Mouse (Mus musculus) testis, adult 2 months (tissue): ENCODE measurements around the gene Erc2.

ENCODE experiments used
- CTCF ChIP-seq: fragments of 200-500 bp; IDR thresholded peaks from 2 replicates; pipeline ENCODE4 v1.5.1; 2012; ENCODE audit warnings: low read depth, mild to moderate bottlenecking, inconsistent platforms, low read length, moderate library complexity; ENCODE audit not compliant: control insufficient read depth, insufficient read depth, insufficient replicate concordance
- POLR2A ChIP-seq: fragments of 200-500 bp; IDR thresholded peaks from 2 replicates; pipeline ENCODE4 v1.6.1; 2012; ENCODE audit warnings: low read depth, mild to moderate bottlenecking, inconsistent platforms, low read length, moderate library complexity; ENCODE audit not compliant: control insufficient read depth

DNA sequence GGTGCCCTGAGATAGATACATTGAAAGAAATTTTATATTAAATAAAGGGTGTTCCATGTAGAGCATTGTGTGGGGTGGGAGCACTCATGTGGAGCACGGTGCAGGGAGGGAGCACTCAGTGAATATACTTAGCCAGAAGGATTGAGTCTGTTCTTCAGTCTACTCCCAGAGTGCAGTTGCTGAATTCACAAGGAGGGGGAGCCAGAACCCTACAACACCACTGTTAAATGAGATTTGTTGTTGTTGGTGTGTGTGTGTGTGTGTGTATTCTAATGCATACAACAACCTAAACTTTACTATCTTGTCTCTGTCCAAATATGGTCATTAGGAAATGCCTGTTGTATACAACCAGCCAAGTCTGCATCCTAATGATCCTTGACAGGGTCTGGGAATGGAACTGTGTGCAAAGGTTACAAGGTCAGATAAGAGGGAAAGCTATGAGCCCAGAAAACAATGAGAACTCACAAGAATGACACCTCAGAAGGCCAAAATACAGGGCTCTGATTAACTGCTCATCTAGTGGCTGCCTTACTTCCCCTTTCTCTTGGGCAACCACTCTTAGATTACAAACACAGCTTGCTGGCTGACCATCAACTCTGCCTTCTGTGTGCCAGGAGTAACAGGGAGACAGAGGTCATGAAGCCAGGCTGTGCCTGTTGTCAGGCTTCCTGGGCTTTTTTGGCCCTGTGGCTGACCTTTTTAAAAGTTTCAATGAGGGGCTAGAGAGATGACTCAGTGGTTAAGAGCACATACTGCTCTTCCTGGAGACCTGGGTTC lies 661.3 kb downstream of the Erc2 start:
- no peak for TF ChIP-seq POLR2A
- no peak for TF ChIP-seq CTCF
